Mouse (Mus musculus) small intestine, adult 2 months (tissue): ENCODE measurements around the gene Fggy.

Experiments used
- CTCF ChIP-seq: fragments of 200-500 bp; IDR thresholded peaks from 2 replicates; pipeline ENCODE4 v1.5.1; 2012; ENCODE audit warnings: low read depth, mild to moderate bottlenecking, control low read depth, inconsistent platforms, low read length, moderate library complexity, mixed read lengths; ENCODE audit not compliant: insufficient replicate concordance, insufficient read length; ENCODE audit errors: extremely low read depth
- POLR2A ChIP-seq: fragments of 200-500 bp; IDR thresholded peaks from 2 replicates; pipeline ENCODE4 v1.6.1; 2012; ENCODE audit warnings: low read depth, mild to moderate bottlenecking, control low read depth, inconsistent platforms, low read length, moderate library complexity

GRCm38 (mm10) chr4:95700366-95700765 is 143.1 kb downstream of the Fggy start:
- TF ChIP-seq POLR2A (no peak), CTCF (no peak)
